Mouse (Mus musculus): ENCODE measurements around the gene Tspan7.

The Tspan7 gene

DNA sequence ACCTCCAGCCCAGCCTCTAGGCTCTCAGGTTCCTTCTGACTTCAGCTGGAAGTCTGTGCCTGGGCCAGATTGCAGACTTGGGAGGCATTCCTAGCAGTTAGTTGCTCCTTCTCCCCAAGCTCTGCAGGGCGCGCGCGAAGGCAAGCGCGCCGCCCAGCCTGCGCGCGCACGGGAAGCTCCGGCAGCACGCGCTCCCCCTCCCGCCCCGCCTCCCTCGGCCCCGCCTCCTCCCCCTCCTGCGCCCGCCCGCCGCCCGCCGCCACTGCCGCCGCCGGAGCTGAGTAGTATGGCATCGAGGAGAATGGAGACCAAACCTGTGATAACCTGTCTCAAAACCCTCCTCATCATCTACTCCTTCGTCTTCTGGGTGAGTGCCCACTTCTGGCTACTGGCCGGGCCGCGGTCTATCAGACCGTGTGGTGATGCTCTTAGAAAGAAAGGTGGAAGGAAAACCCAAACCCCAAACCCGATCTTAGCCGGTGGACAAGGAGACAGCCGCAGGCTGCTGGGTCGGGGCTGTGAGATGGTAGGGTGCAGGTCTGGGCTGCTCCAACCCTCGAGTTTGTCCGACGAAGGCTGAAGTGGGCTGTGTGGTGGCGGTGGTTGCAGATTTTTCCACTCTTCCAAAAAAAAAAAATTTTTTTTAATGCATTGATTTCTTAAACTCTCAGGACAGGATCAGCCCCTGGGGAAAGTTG, at the start of gene Tspan7:
Gene Tspan7, plus strand, starts transcription at position 287 of the 698 bp plus-strand sequence.
- DNase-seq (ENCODE audit: low spot score) = peak; percentile 9

- no peak for DNase-seq (ENCODE audit: low spot score)
Observed at GRCm38 (mm10) chrX:10449323-10449980, 35.5 kb upstream of the Tspan7 start.

DNA sequence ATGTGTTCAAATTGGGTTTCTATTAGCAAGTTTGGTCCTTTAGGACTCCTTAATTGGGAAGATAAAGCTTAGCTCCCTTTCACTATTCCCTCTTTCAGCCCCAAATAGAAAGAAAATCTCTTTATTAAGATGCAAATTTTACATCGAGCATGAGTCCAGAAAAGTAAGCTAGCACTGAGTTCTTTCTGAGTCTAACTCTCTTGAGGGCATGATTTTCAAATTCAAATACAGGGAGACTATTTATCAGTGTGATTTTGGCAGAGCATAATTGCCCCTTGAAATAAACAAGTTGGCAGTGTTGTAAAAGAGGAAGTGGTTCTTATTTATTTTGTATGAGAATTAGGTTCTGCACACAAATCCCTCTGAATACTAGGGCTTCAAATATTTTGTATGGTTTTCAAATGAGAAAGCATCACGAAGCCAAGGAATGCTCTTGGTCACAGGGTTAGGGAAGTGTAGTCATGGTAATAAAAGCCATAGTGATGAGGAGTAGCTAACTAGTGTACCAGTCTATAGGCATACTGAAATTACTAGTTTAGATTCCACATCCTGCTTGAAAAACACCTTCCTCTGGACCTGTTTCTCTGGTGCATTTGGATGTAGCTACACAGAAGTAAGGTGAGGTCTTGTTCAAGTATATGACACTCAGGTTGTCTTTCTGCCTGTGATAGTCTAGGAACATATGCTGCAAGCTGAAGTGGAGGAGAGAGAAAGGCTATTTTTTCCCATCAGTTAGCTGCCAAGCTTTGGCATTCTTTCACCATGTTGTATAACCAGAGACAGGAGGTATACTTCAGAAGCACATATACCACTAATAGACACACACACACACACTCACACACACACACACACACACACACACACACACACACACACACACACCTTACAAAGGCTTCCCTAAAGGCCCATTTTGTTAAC, 34.6 kb upstream of the Tspan7 start:
- no peak for DNase-seq (ENCODE audit: low spot score)

DNA sequence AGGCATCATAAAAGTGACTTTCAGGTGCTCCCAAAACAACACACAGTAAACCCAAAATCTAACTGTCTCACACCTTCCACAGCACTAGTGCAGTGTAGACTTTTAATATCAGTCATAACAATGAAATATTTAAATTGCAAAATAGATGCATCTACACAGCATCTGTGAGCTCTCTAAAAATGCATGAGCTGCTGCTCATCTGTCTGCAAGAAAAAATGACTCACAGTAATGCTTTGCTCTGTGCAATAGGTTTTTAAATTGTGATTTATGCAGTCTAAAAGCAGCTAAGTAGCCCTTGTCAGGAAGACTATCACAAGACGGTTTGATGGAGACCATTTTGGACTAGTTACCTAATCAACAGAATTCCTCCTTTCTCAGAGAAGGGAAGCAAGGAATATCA, 31.2 kb upstream of the Tspan7 start:
- DNase-seq (ENCODE audit: low spot score) = no peak

- DNase-seq (ENCODE audit: low spot score) = no peak
Observed at GRCm38 (mm10) chrX:10457256-10457655, 27.7 kb upstream of the Tspan7 start.

DNA sequence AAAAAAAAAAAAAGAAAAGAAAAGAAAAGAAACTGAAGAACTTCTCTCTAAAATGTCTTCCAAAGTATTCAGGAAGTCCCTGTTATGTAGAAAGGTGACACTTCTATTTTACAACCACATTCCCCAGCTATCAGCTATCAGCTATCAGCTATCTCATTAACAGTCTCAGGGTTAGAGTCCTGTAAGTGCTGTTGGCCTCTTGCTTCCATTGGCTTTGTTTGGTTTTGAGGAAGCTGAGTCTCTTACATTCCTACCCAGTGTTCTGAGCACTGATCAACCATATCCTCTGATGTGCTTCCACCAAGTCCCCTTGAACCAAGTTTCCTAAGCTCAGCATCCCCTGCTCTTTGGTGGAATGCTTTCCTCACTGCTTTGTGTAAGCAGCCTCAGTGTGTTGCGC, 7.9 kb upstream of the Tspan7 start:
- no peak for DNase-seq (ENCODE audit: low spot score)

- no peak for DNase-seq (ENCODE audit: low spot score)
Observed at GRCm38 (mm10) chrX:10479031-10479886, 5.7 kb upstream of the Tspan7 start.

GRCm38 (mm10) chrX:10479943-10480342, 5.0 kb upstream of the Tspan7 start:
- DNase-seq (ENCODE audit: low spot score) = no peak

DNA sequence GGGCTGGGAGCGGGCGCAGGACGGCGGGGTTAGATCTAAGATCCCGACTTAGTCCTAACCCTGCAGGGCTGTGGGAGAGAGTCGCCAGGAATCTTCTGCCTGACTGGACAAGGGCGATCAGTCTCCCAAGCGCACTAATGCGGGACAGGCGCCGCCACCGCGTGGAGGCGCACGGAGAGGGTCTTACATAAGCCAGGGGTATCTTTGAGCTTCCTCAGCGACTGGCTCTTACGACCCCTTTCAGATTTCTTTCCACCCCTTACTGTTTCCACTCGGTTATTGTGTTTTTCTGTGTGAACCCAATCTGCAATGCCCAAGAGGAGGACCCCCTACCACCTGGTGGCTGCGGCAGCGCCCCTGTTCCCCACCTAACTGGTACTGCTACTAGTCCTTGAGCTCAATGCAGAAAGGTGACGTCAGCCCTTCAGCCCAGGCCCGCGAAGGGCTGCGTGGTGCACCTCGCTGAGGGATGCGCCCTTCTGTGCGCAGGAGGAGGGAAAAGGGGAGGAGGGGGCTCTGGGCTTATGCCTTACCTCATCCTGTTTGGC, 780 bp downstream of the Tspan7 start:
- DNase-seq (ENCODE audit: low spot score) = peak; percentile 2

GRCm38 (mm10) chrX:10498580-10498979, 13.6 kb downstream of the Tspan7 start:
- no peak for DNase-seq (ENCODE audit: low spot score)

GRCm38 (mm10) chrX:10502616-10503015, 17.7 kb downstream of the Tspan7 start:
- DNase-seq (ENCODE audit: low spot score) = no peak

DNA sequence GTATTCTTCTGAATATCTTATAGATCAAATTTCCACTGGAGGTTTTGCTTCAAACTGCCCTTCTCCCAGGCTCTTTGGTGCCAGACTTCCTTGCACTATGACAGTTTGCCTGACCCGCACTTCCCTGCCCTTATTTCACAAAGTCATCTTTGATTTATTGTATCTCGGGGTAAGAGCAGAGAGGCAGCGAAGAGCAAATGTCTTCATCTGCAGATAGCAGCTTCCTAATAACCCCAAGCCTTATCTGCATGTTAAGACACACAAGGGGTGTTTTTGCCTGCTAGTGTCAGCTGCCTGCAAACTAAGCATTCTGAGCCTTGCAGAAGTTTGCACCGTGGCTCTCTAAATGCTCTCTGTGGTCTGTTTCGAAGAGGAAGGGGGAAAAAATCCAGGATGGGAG, 29.5 kb downstream of the Tspan7 start:
- no peak for DNase-seq (ENCODE audit: low spot score)

DNA sequence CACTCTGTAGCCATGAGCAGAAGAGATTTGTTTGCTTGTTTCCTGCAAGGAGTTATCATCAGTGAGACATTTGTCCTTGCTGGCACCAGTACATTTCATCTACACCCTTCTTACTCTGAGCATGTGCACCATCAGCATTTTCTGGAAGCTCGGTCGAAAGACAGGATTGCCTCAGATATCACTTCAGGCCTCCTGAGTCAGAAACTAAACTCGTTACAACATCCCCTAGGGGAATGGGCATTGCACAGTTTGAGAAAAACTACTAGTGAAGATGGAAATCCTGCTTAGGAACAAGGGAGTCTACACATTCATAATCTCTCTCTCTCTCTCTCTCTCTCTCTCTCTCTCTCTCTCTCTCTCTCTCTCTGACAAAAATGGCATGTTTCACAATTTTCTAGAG, 30.0 kb downstream of the Tspan7 start:
- no peak for DNase-seq (ENCODE audit: low spot score)

GRCm38 (mm10) chrX:10516448-10516847, 31.5 kb downstream of the Tspan7 start:
- DNase-seq (ENCODE audit: low spot score) = no peak

GRCm38 (mm10) chrX:10516925-10517324, 32.0 kb downstream of the Tspan7 start:
- no peak for DNase-seq (ENCODE audit: low spot score)

- DNase-seq (ENCODE audit: low spot score) = no peak
Observed at GRCm38 (mm10) chrX:10517756-10518155, 32.8 kb downstream of the Tspan7 start.

GRCm38 (mm10) chrX:10518510-10518909, 33.6 kb downstream of the Tspan7 start:
- DNase-seq (ENCODE audit: low spot score) = no peak

GRCm38 (mm10) chrX:10535450-10535849, 50.5 kb downstream of the Tspan7 start:
- DNase-seq (ENCODE audit: low spot score) = no peak

DNA sequence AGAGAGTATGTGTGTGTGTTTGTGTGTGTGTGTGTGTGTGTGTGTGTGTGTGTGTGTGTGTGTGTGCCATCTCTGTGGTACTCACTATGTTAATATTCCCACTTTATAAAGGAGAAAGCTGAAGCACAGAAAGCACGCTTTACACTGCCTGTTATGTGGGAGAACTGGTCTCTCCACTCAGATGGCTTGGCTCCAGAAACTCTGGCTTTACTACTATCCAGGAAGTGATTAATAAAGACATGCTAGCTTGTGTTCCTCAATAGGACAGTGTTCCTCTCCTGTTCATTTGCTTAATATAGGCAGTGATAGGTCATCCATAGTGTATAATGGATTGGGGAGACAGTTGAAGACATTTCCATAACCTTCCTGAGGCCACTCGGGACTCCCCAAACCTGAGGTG, 54.1 kb downstream of the Tspan7 start:
- DNase-seq (ENCODE audit: low spot score) = no peak

DNA sequence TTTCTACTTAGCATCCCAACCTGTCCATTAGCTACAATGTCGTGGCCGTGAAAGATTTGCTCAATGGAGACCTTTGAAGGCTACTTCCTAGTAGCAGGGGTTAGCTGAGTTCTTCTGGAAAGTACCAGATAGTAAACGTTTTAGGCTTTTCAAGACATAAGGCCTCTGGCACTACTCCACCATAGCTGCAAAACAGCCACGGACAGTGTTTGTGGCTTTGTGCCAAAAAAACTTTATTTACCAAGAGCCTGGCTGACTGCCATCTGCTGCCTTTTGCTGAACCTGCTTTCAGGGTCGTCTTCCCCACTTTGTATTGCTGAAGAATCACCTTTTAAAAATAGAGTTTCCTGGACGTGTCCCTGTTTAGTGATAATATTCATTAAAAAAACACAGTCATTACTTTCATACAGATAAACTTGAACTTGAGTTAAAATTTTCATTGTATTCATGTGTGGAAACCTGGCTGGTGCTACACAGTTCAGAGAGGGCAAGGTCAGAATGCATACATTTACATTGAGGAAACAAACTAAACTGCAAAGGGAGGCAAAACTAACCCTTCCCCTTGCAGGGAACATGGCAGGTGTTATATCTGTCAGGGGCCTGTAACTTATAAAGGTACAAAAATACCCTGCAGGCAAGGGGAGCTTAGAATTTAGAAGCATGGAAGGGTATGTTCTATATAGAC, 54.7 kb downstream of the Tspan7 start:
- no peak for DNase-seq (ENCODE audit: low spot score)

- DNase-seq (ENCODE audit: low spot score) = no peak
Observed at GRCm38 (mm10) chrX:10546840-10547239, 61.9 kb downstream of the Tspan7 start.
